Mouse (Mus musculus): ENCODE data around the gene Tsc22d4.

- TF ChIP-seq CTCF (IDR thresholded peaks at IDR 0.05; ENCODE audit: borderline replicate concordance, extremely low read depth, insufficient read depth, insufficient read length) (peak; percentile 55), POLR2A (IDR thresholded peaks at IDR 0.05; ENCODE audit: borderline replicate concordance, extremely low read depth, insufficient read depth, insufficient read length, poor library complexity, severe bottlenecking) (no peak)
Measured at GRCm38 (mm10) chr5:137738516-137738915, 7.0 kb upstream of the Tsc22d4 start.
